Mouse (Mus musculus) stomach, postnatal 0 days (tissue): ENCODE results near the gene Polr2h. TPM values are rescaled to one million over a fixed set of nuclear protein-coding genes. Genes with fewer than 3 reads are reported as not detected.

Source experiments
- ATAC-seq: fragments of 200-750 bp; cut with Nextera tagmentation; 2 replicates; pipeline ENCODE4 v1.8.0; 2017; ENCODE audit not compliant: low FRiP score, low TSS enrichment
- DNase-seq: peaks from one replicate; pipeline ENCODE4 v3.0.0-alpha.2; 2016; ENCODE audit warnings: low spot score
- H3K27ac ChIP-seq: fragments of 300-500 bp; sonication (generic); replicated peaks from 2 replicates; pipeline ENCODE4 v1.5.1; 2014; ENCODE audit warnings: mild to moderate bottlenecking, control low read depth
- H3K27me3 ChIP-seq: fragments of 300-500 bp; sonication (generic); 2 replicates; pipeline ENCODE4 v1.6.1; 2014; ENCODE audit warnings: low read length; ENCODE audit not compliant: control insufficient read depth, insufficient read depth
- H3K36me3 ChIP-seq: fragments of 300-500 bp; sonication (generic); 2 replicates; pipeline ENCODE4 v1.6.1; 2014; ENCODE audit warnings: low read length, mixed read lengths; ENCODE audit not compliant: control insufficient read depth, insufficient read depth
- H3K4me1 ChIP-seq: fragments of 300-500 bp; sonication (generic); replicated peaks from 2 replicates; pipeline ENCODE4 v1.6.1; 2014; ENCODE audit warnings: antibody characterized with exemption; ENCODE audit not compliant: control insufficient read depth, insufficient read depth
- H3K4me2 ChIP-seq: fragments of 300-500 bp; sonication (generic); replicated peaks from 2 replicates; pipeline ENCODE4 v1.6.1; 2014; ENCODE audit warnings: low read depth, mild to moderate bottlenecking, control low read depth, moderate library complexity
- H3K4me3 ChIP-seq: fragments of 300-500 bp; sonication (generic); 2 replicates; pipeline ENCODE4 v1.5.1; 2014; ENCODE audit warnings: low read depth, low read length, control low read depth
- H3K9ac ChIP-seq: fragments of 300-500 bp; sonication (generic); 2 replicates; pipeline ENCODE4 v1.6.1; 2014; ENCODE audit warnings: mild to moderate bottlenecking, low read length, control low read depth, mixed read lengths
- H3K9me3 ChIP-seq: fragments of 300-500 bp; sonication (generic); 2 replicates; pipeline ENCODE4 v1.6.1; 2016; ENCODE audit warnings: low read length; ENCODE audit not compliant: control insufficient read depth
- CTCF ChIP-seq: IDR thresholded peaks from 2 replicates; pipeline ENCODE4 v1.5.1; 2016; ENCODE audit warnings: antibody characterized with exemption, low read depth, mild to moderate bottlenecking, moderate library complexity
- EP300 ChIP-seq: optimal IDR thresholded peaks from 2 replicates; pipeline ENCODE3; 2016; ENCODE audit warnings: antibody characterized with exemption
- WGBS: fragments of 180-500 bp; shearing (Covaris S2); extraction: QIAGEN DNeasy Blood & Tissue Kit; methylation state at CpG from one replicate; pipeline ENCODE4 v1.1.7; 2014; 5-methylcytosine and 5-hydroxymethylcytosine counted together
- polyA plus RNA-seq: library from polyadenylated mRNA; unstranded; fragments of >200 nt; fragmentation: Nextera tagmentation; extraction: Ambion mirVana; gene quantifications from 2 replicates; pipeline ENCODE4 v1.2.1, GENCODE M21; 2015

The Polr2h gene
- polyA plus RNA-seq, 1 experiment from 2014 or later = 60.4 TPM

- peaks cover 9% of the 10 kb centered on the region; the same call in 1 of the 2 replicates for H3K36me3 ChIP-seq
- no peak for TF ChIP-seq EP300
- H3K9ac ChIP-seq = peak overlapping the region; percentile 95
- peak overlapping the region; percentile 98 for H3K27ac ChIP-seq
- H3K4me1 ChIP-seq = peaks cover 3% of the 10 kb centered on the region; the same call in 1 of the 2 replicates
- DNase-seq (peak; percentile 77), ATAC-seq (peak; percentile 78)
- no peaks in the 10 kb centered on the region for H3K9me3 ChIP-seq
- no peaks in the 10 kb centered on the region for H3K27me3 ChIP-seq
- H3K4me3 ChIP-seq = peak overlapping the region; percentile 89
- WGBS = under 1% methylated on average over 42 of the region's 78 CpGs
- peak overlapping the region; percentile 86 for H3K4me2 ChIP-seq
Measured at GRCm38 (mm10) chr16:20672965-20673705, 44.3 kb upstream of the Polr2h start.

DNA sequence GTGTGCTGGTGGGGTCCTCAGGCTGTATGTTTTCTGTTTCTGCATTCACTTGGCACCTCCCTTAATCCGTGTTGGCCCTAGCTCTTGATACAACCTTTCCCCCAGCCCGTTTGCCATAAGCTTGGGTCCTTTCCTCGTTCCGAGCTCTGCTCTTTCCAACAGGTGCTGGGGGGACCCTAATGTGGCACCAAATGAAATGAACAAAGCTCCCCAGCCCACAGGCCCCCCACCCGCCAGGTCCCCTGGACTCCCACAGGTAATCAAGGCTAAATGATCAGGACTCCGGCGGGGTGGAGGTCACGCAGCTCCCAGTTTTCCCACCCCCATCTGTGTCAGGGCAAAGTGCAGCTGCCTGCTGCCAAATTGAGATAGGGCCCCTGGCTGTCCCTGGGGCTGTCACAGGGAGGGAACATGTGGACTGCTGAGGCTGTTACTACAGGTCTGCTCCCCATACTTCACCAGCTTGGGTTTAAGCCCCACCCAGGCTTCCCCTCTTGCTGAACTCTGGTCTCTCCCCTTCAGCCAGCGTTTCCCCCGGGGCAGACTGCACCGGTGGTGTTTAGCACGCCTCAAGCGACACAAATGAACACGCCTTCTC lies 43.7 kb upstream of the Polr2h start:
- peak; percentile 21; the same call in 1 of the 2 replicates for ATAC-seq

DNA sequence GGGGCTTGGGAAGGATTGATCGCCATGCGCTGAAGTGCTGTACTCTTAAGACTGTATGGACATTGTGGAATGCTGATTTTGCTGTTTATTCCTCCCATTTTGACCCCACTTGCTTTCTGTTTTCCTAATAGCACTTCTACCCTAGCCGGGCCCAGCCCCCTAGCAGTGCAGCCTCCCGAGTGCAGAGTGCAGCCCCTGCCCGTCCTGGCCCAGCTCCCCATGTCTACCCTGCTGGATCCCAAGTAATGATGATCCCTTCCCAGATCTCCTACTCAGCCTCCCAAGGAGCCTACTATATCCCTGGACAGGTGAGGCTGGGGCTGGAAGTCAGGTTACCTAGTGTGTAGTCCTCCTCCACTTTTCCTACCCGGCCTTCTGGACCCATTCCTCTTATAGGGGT lies 42.3 kb upstream of the Polr2h start:
- DNase-seq (no peak), ATAC-seq (no peak)
- Histone ChIP-seq H3K9me3 (no peaks in the 10 kb centered on the region), H3K9ac (no peak overlapping the region), H3K4me3 (no peak overlapping the region), H3K27ac (no peak overlapping the region), H3K4me2 (no peak overlapping the region; the same call in 1 of the 2 replicates), H3K27me3 (no peaks in the 10 kb centered on the region), H3K36me3 (peaks cover 25% of the 10 kb centered on the region), H3K4me1 (peaks cover 3% of the 10 kb centered on the region; the same call in 1 of the 2 replicates)
- WGBS = 86% methylated on average over 6 of the region's 6 CpGs
- TF ChIP-seq EP300 = no peak
- no peak for TF ChIP-seq CTCF

More for the DNA sequence above, 43.7 kb upstream of the Polr2h start:
- no peaks in the 10 kb centered on the region for H3K27me3 ChIP-seq
- H3K9ac ChIP-seq = peak overlapping the region; percentile 95
- peak overlapping the region; percentile 86 for H3K4me2 ChIP-seq
- peak overlapping the region; percentile 98 for H3K27ac ChIP-seq
- peak overlapping the region; percentile 89 for H3K4me3 ChIP-seq
- no peak for TF ChIP-seq EP300
- TF ChIP-seq CTCF = no peak
- WGBS = 3% methylated on average over 14 of the region's 14 CpGs
- peaks cover 15% of the 10 kb centered on the region; the same call in 1 of the 2 replicates for H3K36me3 ChIP-seq
- no peaks in the 10 kb centered on the region for H3K9me3 ChIP-seq
- H3K4me1 ChIP-seq = peaks cover 3% of the 10 kb centered on the region; the same call in 1 of the 2 replicates
- peak; percentile 67 for DNase-seq

DNA sequence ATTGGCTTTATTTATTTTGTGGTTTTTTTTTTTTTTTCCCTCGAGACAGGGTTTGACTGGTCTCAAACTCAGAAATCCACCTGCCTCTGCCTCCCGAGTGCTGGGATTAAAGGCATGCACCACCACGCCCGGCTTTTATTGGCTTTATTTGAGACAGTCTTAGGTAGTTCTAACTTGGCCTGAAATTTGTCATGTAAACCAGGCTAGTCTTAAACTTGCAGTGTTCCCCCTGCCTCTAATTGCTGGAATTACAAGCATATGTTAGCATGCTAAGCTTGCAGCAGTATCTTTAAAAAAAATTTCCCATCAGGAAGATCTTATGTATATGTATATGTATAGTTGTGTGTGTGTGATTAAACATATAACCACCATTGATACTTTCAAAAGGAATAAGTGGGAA lies 40.8 kb upstream of the Polr2h start:
- peaks cover 38% of the 10 kb centered on the region for H3K36me3 ChIP-seq
- DNase-seq (no peak), ATAC-seq (no peak)
- no peaks in the 10 kb centered on the region for H3K27me3 ChIP-seq
- no peaks in the 10 kb centered on the region for H3K9me3 ChIP-seq
- no peak overlapping the region for H3K4me3 ChIP-seq
- H3K27ac ChIP-seq = no peak overlapping the region; the same call in 1 of the 2 replicates
- TF ChIP-seq EP300 (no peak), CTCF (peak; percentile 26; the same call in 1 of the 2 replicates)
- peaks cover 3% of the 10 kb centered on the region; the same call in 1 of the 2 replicates for H3K4me1 ChIP-seq
- 53% methylated on average over 4 of the region's 4 CpGs for WGBS
- H3K4me2 ChIP-seq = no peak overlapping the region
- H3K9ac ChIP-seq = no peak overlapping the region

DNA sequence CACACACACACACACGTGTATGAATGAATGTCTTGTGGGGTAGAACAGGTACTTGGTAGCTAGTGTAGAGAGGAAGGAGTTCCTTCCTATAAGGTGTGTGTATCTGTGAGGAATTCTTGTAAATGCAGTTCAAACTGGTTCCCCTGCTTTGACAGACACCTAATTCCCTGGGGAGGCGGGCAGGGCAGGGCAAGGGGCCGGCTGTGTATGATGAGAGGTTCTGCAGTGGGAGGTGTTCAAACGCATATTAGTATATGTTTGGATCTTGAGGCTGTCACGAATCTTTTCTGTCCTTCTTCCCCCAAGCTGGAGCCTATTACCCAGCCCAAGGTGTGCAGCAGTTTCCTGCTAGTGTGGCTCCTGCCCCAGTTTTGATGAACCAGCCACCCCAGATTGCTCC lies 40.1 kb upstream of the Polr2h start:
- WGBS = 50% methylated on average over 5 of the region's 5 CpGs
- DNase-seq = no peak
- TF ChIP-seq CTCF (no peak), EP300 (no peak)
- no peaks in the 10 kb centered on the region for H3K27me3 ChIP-seq
- H3K9ac ChIP-seq = peak overlapping the region; percentile 23; the same call in 1 of the 2 replicates
- H3K4me1 ChIP-seq = peaks cover 3% of the 10 kb centered on the region; the same call in 1 of the 2 replicates
- H3K9me3 ChIP-seq = no peaks in the 10 kb centered on the region
- peaks cover 45% of the 10 kb centered on the region for H3K36me3 ChIP-seq
- peak overlapping the region; percentile 78 for H3K27ac ChIP-seq
- ATAC-seq = no peak
- no peak overlapping the region for H3K4me3 ChIP-seq
- peak overlapping the region; percentile 31; the same call in 1 of the 2 replicates for H3K4me2 ChIP-seq
